In genomic region chr14:117930848-117931816, GRCm38 (mm10) we compare ENCODE assay signal across 8 mouse cellular contexts.
A peak's percentile ranks its signal among the peaks of the same experiment; 100 is the strongest.
DNase-seq lines count a peak whose midpoint lies in the region; ATAC-seq and TF ChIP-seq lines count a peak whose summit lies in the region.

No protein-coding gene starts in this region.

- H3K36me3 ChIP-seq in C2C12 (ENCODE audit: control insufficient read depth, insufficient read depth): no peaks in the 10 kb centered on the region
- H3K36me3 ChIP-seq in heart, embryonic 14.5 days (ENCODE audit: control insufficient read depth, insufficient read depth, low read length): no peaks in the 10 kb centered on the region
- H3K36me3 ChIP-seq in limb, embryonic 15.5 days: no peaks in the 10 kb centered on the region

- no peak overlapping the region for H3K4me3 ChIP-seq in C2C12 (ENCODE audit: insufficient read depth, poor library complexity, severe bottlenecking)
- no peak overlapping the region for H3K4me3 ChIP-seq in heart, embryonic 14.5 days (ENCODE audit: control insufficient read depth in 1 of 2, insufficient read depth in 1 of 2, low read depth in 1 of 2, low read length in 2 of 2)
- no peak overlapping the region for H3K4me3 ChIP-seq in limb, embryonic 15.5 days

- H3K79me2 ChIP-seq in C2C12 (ENCODE audit: control insufficient read depth, insufficient read depth): no peaks in the 10 kb centered on the region

- no peaks in the 10 kb centered on the region for H3K27me3 ChIP-seq in C2C12 (ENCODE audit: control insufficient read depth, insufficient read depth, insufficient read length)
- peaks cover 40% of the 10 kb centered on the region for H3K27me3 ChIP-seq in heart, embryonic 14.5 days (ENCODE audit: control insufficient read depth, insufficient read depth, low read length)
- 0 out of 2 replicates have a peak, but pooled peaks cover 3% of the 10 kb centered on the region for H3K27me3 ChIP-seq in limb, embryonic 15.5 days

- H3ac ChIP-seq in C2C12 (ENCODE audit: control insufficient read depth, insufficient read length, low read depth): peak overlapping the region; percentile 53

- TF ChIP-seq CTCF in C2C12 (IDR thresholded peaks at IDR 0.05; ENCODE audit: control insufficient read depth, insufficient read depth, insufficient read length): no peak

- H3K4me1 ChIP-seq in heart, embryonic 14.5 days (ENCODE audit: control insufficient read depth in 2 of 2, insufficient read depth in 2 of 2, low read length in 2 of 2): no peaks in the 10 kb centered on the region; a peak in 1 of 4 replicates
- peaks cover 23% of the 10 kb centered on the region for H3K4me1 ChIP-seq in limb, embryonic 15.5 days

- peak; percentile 21; the same call in 1 of the 2 replicates for ATAC-seq in heart, embryonic 14.5 days (ENCODE audit: insufficient number of reproducible peaks, insufficient read depth, low FRiP score, low read depth)
- ATAC-seq in limb, embryonic 15.5 days (ENCODE audit: insufficient number of reproducible peaks, low FRiP score, low TSS enrichment, low read depth): peak; percentile 26; the same call in 1 of the 2 replicates

- H3K27ac ChIP-seq in heart, embryonic 14.5 days (replicated peaks in 1 of 2; ENCODE audit: control insufficient read depth in 1 of 2, insufficient read depth in 1 of 2, low read depth in 2 of 2, low read length in 2 of 2): no peak overlapping the region
- peak overlapping the region; percentile 43; the same call in 1 of the 2 replicates for H3K27ac ChIP-seq in limb, embryonic 15.5 days

- peak; percentile 60 for DNase-seq in ZHBTc4 (ENCODE audit: low read depth, low spot score)
- DNase-seq in T-cell, adult 2 months (ENCODE audit: low spot score): no peak
- DNase-seq in spleen, postnatal 4 days (ENCODE audit: low spot score in 2 of 2): no peak
- DNase-seq in right cerebral cortex, adult 2 months (ENCODE audit: low spot score in 2 of 2): no peak
- no peak for DNase-seq in layer of hippocampus, adult 9-10 months (ENCODE audit: low spot score)

- H3K4me2 ChIP-seq in heart, embryonic 14.5 days (ENCODE audit: low read length): no peak overlapping the region
- no peak overlapping the region for H3K4me2 ChIP-seq in limb, embryonic 15.5 days

- 78% methylated on average over 16 of the region's 16 CpGs for WGBS in heart, embryonic 14.5 days
- 63% methylated on average over 16 of the region's 16 CpGs for WGBS in limb, embryonic 15.5 days

- no peaks in the 10 kb centered on the region for H3K79me3 ChIP-seq in C2C12 (ENCODE audit: low read depth)

- no peak overlapping the region for H3K9ac ChIP-seq in heart, embryonic 14.5 days (ENCODE audit: low read length)
- H3K9ac ChIP-seq in limb, embryonic 15.5 days: no peak overlapping the region

- H3K9me3 ChIP-seq in heart, embryonic 14.5 days (ENCODE audit: control insufficient read depth, low read length): no peaks in the 10 kb centered on the region
- H3K9me3 ChIP-seq in limb, embryonic 15.5 days: no peaks in the 10 kb centered on the region

TF ChIP-seq in C2C12, 6 proteins besides CTCF, POLR2A, EP300 and RAD21:
- TF ChIP-seq CEBPB (IDR thresholded peaks at IDR 0.05; ENCODE audit: low read depth) (peak; percentile 15), USF1 (IDR thresholded peaks at IDR 0.05; ENCODE audit: low read depth) (no peak), MAX (IDR thresholded peaks at IDR 0.05) (no peak), MYOG (IDR thresholded peaks at IDR 0.05; ENCODE audit: control insufficient read depth, extremely low read depth, insufficient read length) (no peak), MYOD1 (IDR thresholded peaks at IDR 0.05; ENCODE audit: control insufficient read depth, insufficient read length, low read depth) (no peak), FOSL1 (IDR thresholded peaks at IDR 0.05; ENCODE audit: insufficient read depth, low read length, poor library complexity, severe bottlenecking) (no peak)
